Mouse (Mus musculus) right cerebral cortex, adult 18-20 months (tissue): ENCODE results near the gene Tlnrd1.
"Not testable (repeated sequence)": the region's sequence is repeated elsewhere in the genome, so short reads cannot be mapped to it uniquely, and the experiment has no call there.

Experiments
- DNase-seq: peaks from one replicate; pipeline ENCODE4 v3.0.0; 2022; ENCODE audit warnings: mixed read lengths

Tlnrd1 gene

DNA sequence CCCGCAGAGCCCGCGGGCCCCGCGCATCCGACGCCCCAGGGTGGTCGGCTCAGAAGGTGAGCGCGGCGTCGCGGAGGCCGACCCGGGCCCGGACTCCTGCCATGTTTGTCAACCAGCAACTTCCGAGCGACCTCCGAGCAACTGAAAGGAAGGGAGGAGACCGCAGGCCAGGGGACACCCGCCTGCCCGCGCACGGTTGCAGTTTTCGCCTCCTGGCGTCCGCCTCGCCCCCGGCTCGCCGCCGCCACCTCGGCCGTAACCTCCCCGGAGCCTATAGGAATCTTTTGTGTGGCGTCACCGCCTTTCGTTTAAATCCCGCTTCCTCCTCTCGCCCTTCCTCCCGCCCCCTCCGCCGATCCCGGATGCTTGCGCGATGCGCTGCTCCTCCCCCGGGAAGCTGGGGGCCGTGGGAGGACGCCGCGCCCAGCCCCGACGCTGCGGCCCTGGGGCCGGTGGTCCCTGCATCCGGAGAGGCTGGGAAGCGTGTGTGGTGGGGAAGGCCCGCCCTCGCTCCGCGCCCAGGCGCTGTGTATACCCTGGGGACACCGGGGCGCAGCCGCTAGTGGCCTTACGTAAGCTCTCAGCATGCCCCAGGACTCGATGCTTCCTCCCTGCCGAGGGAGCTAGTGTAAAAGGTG is at the start of gene Tlnrd1, which contains the start of gene Mesd:
TSS of gene Tlnrd1 (minus strand) at position 285 of the 638 bp plus-strand sequence.
TSS of gene Mesd (plus strand) at position 446 of the 638 bp plus-strand sequence.
- peak; percentile 94 for DNase-seq

- DNase-seq, result no peak
Measured at GRCm38 (mm10) chr7:83921637-83922036, 37.5 kb upstream of the Tlnrd1 start.

DNA sequence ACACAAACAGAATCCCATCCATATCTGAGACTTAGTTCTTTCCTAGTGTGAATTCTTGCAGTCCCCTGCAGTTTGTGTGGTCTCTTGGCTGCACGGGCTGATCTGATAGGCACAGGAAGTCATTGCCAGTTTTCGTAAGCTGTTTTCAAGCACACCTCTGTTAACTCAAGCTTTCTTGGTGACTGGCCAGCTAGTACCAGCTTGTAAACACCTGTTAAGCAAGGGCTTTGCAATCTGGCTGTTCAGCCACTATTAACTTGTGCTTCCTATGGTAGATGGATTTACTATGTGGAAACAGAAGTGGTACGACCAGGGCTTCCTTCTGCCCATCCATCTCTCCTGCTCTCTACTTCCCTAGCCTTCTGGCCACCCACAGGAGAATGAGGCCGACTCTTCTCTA is 36.1 kb upstream of the Tlnrd1 start:
- DNase-seq, result no peak

- DNase-seq, result peak; percentile 79
Measured at GRCm38 (mm10) chr7:83914566-83914965, 30.5 kb upstream of the Tlnrd1 start.

- DNase-seq, result no peak
Measured at GRCm38 (mm10) chr7:83913995-83914394, 29.9 kb upstream of the Tlnrd1 start.

DNA sequence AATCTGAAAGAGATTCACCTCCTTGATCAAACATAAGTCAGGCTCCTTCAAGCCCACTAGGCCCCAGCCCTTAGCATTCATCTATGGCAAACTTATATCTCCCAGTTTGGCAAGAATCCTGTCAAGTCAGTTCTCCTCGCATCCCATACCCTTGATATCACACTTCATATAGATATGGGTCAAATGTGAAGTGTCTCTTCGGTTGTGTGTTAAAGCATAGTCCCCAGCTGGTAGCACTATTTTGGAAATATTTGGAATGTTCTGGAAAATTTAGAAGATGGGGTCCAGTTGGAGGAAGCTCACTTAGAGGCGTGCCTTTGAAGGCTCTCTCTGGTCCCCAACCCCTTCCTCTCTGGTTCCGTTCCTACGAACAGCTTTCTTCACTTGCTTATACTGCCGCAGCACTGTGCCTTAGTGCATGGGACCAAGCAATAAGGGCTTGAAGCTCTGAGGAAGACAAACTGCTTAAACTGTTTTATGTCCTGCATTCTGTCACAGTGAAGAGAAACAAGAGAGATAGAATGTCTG is 29.4 kb upstream of the Tlnrd1 start:
- no peak for DNase-seq

DNA sequence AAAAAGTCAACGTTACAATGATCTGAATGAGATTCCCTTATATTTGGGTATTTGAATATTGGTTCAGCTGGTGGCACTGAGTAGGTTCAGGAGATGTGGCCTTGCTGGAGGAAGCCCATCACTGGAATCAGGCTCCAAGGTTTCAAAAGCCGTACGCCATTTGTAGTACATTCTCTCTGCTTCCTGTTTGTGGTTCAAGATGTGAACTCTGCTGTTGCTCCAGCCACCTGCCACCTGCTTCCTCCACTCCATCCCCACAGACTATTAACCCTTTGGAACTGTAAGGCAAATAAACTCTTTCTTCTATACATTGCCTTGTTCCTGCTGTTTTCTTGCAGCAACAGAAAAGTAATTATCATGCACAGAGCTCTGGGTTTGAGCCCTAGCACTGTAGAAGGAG is 27.8 kb upstream of the Tlnrd1 start:
- DNase-seq, result no peak

- no peak for DNase-seq
Measured at GRCm38 (mm10) chr7:83904831-83905230, 20.7 kb upstream of the Tlnrd1 start.

DNA sequence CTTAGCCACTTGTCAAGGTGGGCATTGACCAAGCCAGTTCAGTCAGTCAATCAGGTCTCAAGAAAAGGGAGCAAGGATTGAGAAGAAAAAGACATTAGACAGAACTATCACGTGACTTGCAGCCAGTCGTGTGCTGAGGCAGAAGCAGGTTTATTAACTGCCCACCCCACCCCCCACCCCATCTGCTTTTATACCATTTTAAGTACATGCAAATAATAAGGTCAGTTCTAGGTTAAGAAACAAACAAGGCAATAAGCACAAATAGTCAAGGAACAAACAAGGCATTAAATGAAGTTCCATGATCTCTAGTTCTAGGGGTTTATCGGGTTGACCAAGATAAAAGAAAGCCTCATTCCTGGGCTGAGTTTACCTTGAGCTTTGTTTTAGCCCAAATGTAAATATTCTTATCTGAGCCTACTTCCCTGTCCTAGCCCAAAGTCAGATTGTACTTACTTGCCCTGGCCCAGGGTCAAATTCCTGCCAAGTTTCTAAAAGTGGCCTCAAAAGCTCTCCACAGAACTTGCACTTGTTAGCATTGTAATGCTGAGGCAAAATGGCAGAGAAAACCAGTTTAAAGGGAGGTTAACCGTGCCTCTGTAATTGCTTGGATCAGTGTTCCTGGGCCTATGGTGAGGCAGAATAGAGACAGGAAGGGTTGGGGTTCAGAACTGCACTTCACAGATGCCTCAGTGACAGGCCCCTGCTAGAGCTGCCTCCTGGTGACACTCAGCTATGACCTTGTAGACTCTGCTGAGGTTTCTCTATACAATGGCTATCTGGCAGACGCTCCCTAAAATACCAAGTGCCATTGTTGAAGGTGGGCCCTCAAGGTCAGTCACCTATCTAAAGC is 18.4 kb upstream of the Tlnrd1 start:
- DNase-seq, result no peak

- no peak for DNase-seq
Measured at GRCm38 (mm10) chr7:83901425-83901824, 17.3 kb upstream of the Tlnrd1 start.

DNA sequence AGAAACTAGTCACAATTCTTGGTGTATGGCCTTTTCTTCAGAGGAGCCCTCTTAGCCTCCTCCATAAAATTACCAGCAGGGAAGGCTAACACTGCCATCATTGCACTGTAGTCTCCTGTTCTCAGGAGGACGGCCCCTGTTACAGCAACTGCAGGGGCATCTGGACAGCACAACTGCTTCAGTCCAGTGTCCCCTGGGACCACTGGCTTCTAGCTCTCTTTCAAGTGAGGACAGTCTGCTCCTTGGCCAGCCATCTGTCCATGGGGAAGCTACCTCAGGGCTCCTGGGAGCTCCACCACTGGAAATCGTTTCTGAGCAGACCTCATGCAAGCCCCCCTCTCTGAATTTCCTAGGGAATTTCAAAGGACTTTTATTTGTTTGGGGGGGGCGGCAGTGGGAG is 16.4 kb upstream of the Tlnrd1 start:
- DNase-seq, result no peak

GRCm38 (mm10) chr7:83898267-83898666 is 14.2 kb upstream of the Tlnrd1 start:
- DNase-seq, result no peak

DNA sequence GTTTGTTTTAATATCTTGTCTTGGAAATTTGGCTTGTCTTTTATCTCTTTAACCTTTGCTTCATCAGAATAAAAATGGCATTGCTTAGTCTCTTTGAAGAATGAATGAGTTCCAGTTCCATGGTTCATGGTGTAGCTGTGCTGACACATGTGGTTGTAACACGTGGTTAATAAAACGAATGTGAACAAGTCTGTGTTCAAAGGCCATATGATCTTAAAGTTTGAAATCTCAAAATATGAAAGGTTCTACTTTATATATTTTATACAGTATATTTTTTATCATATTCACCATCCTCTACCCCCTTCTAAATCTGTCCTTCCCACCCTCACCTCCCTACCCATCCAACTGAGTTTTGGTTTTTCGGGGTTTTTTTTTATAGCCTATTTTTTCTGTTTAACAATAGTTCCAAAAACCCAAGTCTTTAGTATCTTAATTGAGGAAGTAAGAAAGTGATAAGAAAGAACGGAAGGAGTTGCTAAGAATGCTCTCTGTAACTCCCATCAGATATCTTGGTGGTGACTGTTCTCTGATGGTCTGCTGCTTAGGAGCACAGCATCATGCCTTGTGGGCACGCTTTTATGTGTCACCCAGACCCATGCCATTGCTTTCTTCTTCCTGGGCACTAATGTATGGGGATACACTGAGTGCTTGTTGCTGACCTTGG is 12.1 kb upstream of the Tlnrd1 start:
- DNase-seq, result no peak

- no peak for DNase-seq
Measured at GRCm38 (mm10) chr7:83894348-83894747, 10.2 kb upstream of the Tlnrd1 start.

DNA sequence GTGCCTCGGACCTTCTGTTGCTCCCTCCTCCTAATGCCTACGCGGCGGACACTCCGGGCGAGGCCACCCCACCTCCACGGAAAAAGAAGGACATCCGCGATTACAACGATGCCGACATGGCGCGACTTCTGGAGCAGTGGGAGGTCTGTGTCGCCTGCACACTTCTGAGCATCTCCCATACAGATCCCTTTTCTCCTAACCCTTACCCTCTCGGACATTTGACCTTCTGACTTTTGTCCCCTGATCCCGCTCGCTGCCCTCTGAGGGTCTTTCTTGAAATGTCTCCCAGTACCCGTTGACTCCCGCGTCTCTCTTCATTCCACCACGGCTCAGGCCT is 8.2 kb upstream of the Tlnrd1 start:
- no peak for DNase-seq

DNA sequence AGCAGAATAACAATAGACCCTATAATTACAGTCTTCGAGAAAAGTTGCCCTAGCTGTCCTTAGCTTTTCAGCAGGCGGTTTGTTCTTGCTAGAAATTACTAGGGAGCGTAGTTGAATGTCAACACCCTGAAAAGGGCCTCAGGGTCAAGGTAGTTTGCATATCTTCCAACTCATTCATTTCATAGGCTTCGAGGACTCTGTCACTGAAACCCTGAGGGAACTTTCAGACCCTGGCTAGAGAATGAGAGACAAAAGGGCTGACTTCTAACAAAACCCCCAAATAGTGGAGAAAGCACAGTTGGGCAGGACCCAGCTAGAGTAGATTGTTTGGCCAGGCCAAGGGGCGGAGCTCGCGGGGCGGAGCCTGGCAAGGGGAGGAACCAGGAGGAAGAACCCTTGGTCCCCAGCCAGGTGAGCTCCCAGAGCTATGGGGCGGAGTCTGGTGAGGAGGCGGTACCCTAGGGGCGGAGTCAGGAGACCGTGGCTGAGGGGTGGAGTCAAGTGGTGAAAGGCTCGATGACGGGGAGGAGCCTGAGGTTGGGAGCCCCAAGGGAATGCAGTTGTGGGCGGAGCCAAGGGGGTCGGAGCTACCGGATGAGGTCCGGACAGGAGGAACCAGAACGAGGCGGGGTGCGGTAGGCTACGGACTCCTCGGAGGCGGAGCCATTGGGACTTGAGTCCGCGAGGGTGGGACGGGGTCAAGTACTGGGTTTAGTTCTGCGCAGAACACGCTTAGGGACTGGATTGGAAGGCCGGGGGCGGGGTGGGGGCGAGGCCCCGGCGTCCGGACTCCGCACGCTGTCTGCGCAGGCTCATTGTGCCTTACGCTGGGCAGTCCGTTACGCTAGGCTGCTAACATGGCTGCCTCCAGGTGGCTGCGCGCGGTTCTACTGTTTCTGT is 7.6 kb upstream of the Tlnrd1 start:
- peak; percentile 99 for DNase-seq

GRCm38 (mm10) chr7:83889946-83890345 is 5.8 kb upstream of the Tlnrd1 start:
- not testable (repeated sequence) for DNase-seq

DNA sequence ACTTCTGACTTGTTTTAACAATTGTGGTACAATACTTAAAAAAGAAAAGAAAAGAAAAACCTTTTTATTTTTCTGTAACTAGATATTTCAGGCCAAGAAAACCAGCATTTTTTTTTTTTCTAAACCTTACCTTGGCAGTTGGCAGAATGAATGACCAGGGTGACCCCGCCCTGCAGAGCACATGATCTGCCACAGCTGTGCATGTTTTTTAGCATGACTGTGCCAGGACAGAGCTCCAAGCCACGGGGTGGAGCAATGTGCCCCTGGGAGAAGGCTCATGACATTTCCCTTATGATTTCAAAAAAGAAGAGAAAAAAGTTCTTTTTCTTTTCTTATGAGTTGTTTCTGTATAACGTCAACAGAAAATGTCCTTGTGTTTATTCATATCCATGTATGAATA is 5.3 kb upstream of the Tlnrd1 start:
- DNase-seq, result no peak

DNA sequence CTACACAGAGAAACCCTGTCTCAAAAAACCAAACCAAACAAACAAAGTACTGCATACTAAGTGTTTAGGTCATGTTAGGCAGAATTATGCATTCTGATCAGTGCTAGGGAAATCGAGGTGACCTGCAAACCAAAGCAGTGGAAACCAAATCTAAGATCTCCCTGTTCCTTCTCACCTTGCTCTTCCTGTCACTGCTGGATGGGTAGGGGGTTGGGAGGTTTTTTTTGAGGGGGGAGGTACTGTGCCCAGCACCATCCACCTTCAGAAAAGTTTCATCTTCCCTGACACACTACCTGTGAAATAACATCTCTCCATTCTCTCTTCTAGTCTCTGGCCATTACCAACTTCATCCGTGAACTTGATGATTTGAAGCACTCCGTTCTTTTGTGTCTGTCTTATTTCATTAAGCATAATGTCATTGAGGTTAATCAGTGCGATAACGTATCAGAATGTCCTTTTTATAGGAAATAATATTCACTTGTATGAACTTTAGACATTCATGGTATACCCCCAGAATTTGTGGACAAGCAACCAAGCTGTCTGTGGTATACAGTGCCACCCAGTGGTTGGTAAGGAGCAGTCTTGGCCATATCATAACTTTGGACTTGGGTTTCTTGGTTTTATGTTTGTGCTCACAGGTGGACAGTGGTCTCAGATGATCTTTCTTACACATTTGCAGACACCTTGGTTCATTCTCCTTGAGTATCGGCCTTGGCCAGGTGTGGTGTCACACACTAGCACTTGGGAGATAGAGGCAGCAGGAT is 2.4 kb upstream of the Tlnrd1 start:
- no peak for DNase-seq

- DNase-seq, result no peak
Measured at GRCm38 (mm10) chr7:83885835-83886234, 1.7 kb upstream of the Tlnrd1 start.

DNA sequence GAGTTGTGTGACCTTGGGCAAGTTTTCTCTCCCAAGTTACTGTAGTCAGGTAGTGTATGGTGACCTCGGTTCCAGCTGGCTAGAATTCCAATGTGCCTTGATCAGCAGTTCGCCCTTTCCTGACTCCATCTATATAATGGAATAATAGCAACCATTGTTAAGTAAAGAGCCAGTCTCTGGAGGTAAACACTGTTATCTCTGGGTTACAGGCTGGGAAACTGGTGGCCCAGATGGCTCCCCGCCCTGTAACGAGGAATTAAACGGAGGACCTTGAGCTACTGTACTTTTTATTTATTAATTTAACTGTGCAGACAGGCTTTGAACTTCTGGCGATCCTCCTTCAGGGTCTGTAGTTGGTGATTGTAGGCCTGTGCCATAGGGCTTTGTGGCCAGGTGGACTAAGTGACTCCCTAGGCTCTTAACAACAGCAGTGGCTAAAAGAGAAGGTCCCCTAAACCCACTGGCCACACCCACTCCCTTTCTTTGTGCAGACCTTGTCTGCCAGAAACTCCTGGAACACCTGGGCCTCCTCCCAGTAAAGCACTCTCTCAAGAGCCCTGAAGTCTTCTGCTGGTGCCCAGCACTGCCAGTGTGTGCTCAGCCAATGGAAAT is 922 bp upstream of the Tlnrd1 start:
- no peak for DNase-seq
